ENCODE assay signal across 20 mouse cellular contexts in genomic region chr4:148426950-148427850, GRCm38 (mm10). TPM values are rescaled to one million over a fixed set of nuclear protein-coding genes. Genes with fewer than 3 reads are reported as not detected.
DNase-seq lines count a peak whose midpoint lies in the region; ATAC-seq and TF ChIP-seq lines count a peak whose summit lies in the region.
"Had no signal": no experiment of that assay in that cellular context is flagged by ENCODE, and none has a peak within 500 bp of the region (broad histone marks: within the 10 kb centered on the region; RNA-seq: fewer than 3 reads in every experiment).

No protein-coding gene starts in this region.

- no peak overlapping the region for H3K27ac ChIP-seq in cerebellum, adult 2 months (ENCODE audit: insufficient read depth, low read length)
- H3K27ac ChIP-seq in liver, adult 2 months (replicated peaks; ENCODE audit: insufficient read depth, low read depth, low read length), result no peak overlapping the region
- no peak overlapping the region for H3K27ac ChIP-seq in neural tube, embryonic 14.5 days (ENCODE audit: low read depth, low read length)
- H3K27ac ChIP-seq: liver, embryonic 14.5 days had no signal

- H3K4me2 ChIP-seq in neural tube, embryonic 14.5 days (ENCODE audit: low read depth, low read length), result no peak overlapping the region

- H3K4me1 ChIP-seq in cerebellum, adult 2 months (ENCODE audit: control insufficient read depth, insufficient read depth, low read length), result peaks cover 8% of the 10 kb centered on the region
- no peaks in the 10 kb centered on the region for H3K4me1 ChIP-seq in liver, adult 2 months (ENCODE audit: control insufficient read depth, insufficient read depth, low read length)
- peaks cover 4% of the 10 kb centered on the region; the same call in 1 of the 2 replicates for H3K4me1 ChIP-seq in neural tube, embryonic 14.5 days (ENCODE audit: control insufficient read depth, insufficient read depth, low read length)

- 49% methylated on average over 10 of the region's 10 CpGs for WGBS in cerebellum, adult 2 months
- WGBS in liver, adult 2 months, result 79% methylated on average over 10 of the region's 10 CpGs
- WGBS in neural tube, embryonic 14.5 days, result 54% methylated on average over 10 of the region's 10 CpGs

- TF ChIP-seq CTCF in cerebellum, adult 2 months (IDR thresholded peaks at IDR 0.05; ENCODE audit: borderline replicate concordance, insufficient read depth, low read depth, low read length), result no peak
- no peak for TF ChIP-seq CTCF in liver, adult 2 months (IDR thresholded peaks at IDR 0.05; ENCODE audit: low read depth, low read length)

- H3K79me2 ChIP-seq in liver, adult 2 months (ENCODE audit: control insufficient read depth, insufficient read depth, low read length), result no peaks in the 10 kb centered on the region

- H3K4me3 ChIP-seq in cerebellum, adult 2 months (replicated peaks; ENCODE audit: insufficient read depth, low read depth, low read length), result no peak overlapping the region
- no peak overlapping the region for H3K4me3 ChIP-seq in liver, adult 2 months (ENCODE audit: insufficient read depth, low read depth, low read length)
- H3K4me3 ChIP-seq in neural tube, embryonic 14.5 days (ENCODE audit: low read depth, low read length), result no peak overlapping the region
- H3K4me3 ChIP-seq: megakaryocyte, embryonic 14.5 days had no signal

- no peaks in the 10 kb centered on the region for H3K36me3 ChIP-seq in liver, adult 2 months (ENCODE audit: control insufficient read depth, insufficient read depth, low read length)
- no peaks in the 10 kb centered on the region for H3K36me3 ChIP-seq in neural tube, embryonic 14.5 days (ENCODE audit: control insufficient read depth, insufficient read depth, low read length)

- peak; percentile 71; the same call in 1 of the 2 replicates for ATAC-seq in neural tube, embryonic 14.5 days (ENCODE audit: low read depth)
- ATAC-seq: activated CD4-positive, CD25-positive, alpha-beta regulatory T cell, adult 4 months; hindbrain, embryonic 16.5 days had no signal

- H3K9ac ChIP-seq in liver, adult 2 months (ENCODE audit: low read depth, low read length), result no peak overlapping the region
- H3K9ac ChIP-seq in neural tube, embryonic 14.5 days (replicated peaks; ENCODE audit: low read depth, low read length), result 0 out of 2 replicates have a peak overlapping the region, but pooled peaks have one; percentile 21
- H3K9ac ChIP-seq: liver, embryonic 14.5 days had no signal

- DNase-seq in cerebellum, postnatal 10 days, result peak; percentile 52 to 57
- no peak for DNase-seq in cerebellum, adult 2 months
- peak; percentile 14 for DNase-seq in gastrocnemius, postnatal 25 days
- no peak for DNase-seq in gastrocnemius, postnatal 4 days (ENCODE audit: low spot score in 2 of 2)
- DNase-seq in liver, adult 2 months (ENCODE audit: extremely low read depth, low read depth, low spot score), result peak; percentile 64
- no peak for DNase-seq in liver
- no peak for DNase-seq in frontal cortex, postnatal 14 days (ENCODE audit: low spot score in 2 of 2)
- DNase-seq: cerebellum, adult 8-10 months; embryo, embryonic 11 days; kidney, adult 2 months; kidney, postnatal 36 days; left cerebral cortex, postnatal 4 days; lung, postnatal 10 days; right cerebral cortex, postnatal 14 days; thymus, postnatal 4 days had no signal

- H3K27me3 ChIP-seq in cerebellum, adult 2 months (ENCODE audit: control insufficient read depth, insufficient read depth, low read length), result no peaks in the 10 kb centered on the region
- H3K27me3 ChIP-seq in liver, adult 2 months (ENCODE audit: control insufficient read depth, insufficient read depth, low read length), result no peaks in the 10 kb centered on the region
- no peaks in the 10 kb centered on the region for H3K27me3 ChIP-seq in neural tube, embryonic 14.5 days (ENCODE audit: control insufficient read depth, insufficient read depth, low read length)

- no peaks in the 10 kb centered on the region for H3K9me3 ChIP-seq in neural tube, embryonic 14.5 days (ENCODE audit: control insufficient read depth, low read length)
- H3K9me3 ChIP-seq: megakaryocyte, embryonic 14.5 days had no signal

- TF ChIP-seq POLR2A in cerebellum, adult 2 months (IDR thresholded peaks at IDR 0.05; ENCODE audit: borderline replicate concordance, insufficient read depth, low read length), result no peak
- TF ChIP-seq POLR2A in liver, adult 2 months (IDR thresholded peaks at IDR 0.05; ENCODE audit: extremely low read depth, insufficient read depth, low read length), result no peak

RNA-seq across cellular contexts. Expression of gene Ubiad1, which starts 17.4 kb away (rescaled TPM):
- 11.2 and 12.9 TPM in 2 replicates for polyA plus RNA-seq in cerebellum, adult 2 months (2012; rRNA removed)
- total RNA-seq in gastrocnemius, postnatal 25 days (2021), result 10 to 100 TPM; 11.1 to 14.9 TPM
- total RNA-seq in gastrocnemius, postnatal 4 days (2021), result 10 to 100 TPM in 1 of 2 experiments, 1 to 10 TPM in 1; 9.7 to 11.0 TPM
- 4.9 and 5.5 TPM in 2 replicates for total RNA-seq in liver, adult 2 months (2014; rRNA removed)
- polyA plus RNA-seq in liver, adult 2 months (2012; rRNA removed), result 8.5 and 21.0 TPM in 2 replicates
- polyA plus RNA-seq in neural tube, embryonic 14.5 days (2014; fragmentation: Nextera tagmentation; extraction: Ambion mirVana), result 13.3 and 13.4 TPM in 2 replicates

RNA-seq across cellular contexts. Expression of gene Mtor, which starts 21.2 kb away (rescaled TPM):
- 36.3 and 42.7 TPM in 2 replicates for polyA plus RNA-seq in cerebellum, adult 2 months (2012; rRNA removed)
- 10 to 100 TPM; 30.6 to 30.9 TPM for total RNA-seq in gastrocnemius, postnatal 25 days (2021)
- 10 to 100 TPM; 39.3 to 42.0 TPM for total RNA-seq in gastrocnemius, postnatal 4 days (2021)
- 11.7 and 17.9 TPM in 2 replicates for total RNA-seq in liver, adult 2 months (2014; rRNA removed)
- 12.3 and 18.5 TPM in 2 replicates for polyA plus RNA-seq in liver, adult 2 months (2012; rRNA removed)
- 33.0 and 33.7 TPM in 2 replicates for polyA plus RNA-seq in neural tube, embryonic 14.5 days (2014; fragmentation: Nextera tagmentation; extraction: Ambion mirVana)

Comparison
In these comparisons a context has a peak if more than half of its experiments do, and no peak if none do; other contexts are left out.
1. DNase-seq: peak in cerebellum, postnatal 10 days (2 of 2), gastrocnemius, postnatal 25 days (single experiment) and liver, adult 2 months (single experiment); none in cerebellum, adult 2 months (0 of 2), gastrocnemius, postnatal 4 days (0 of 2), liver (single experiment) and frontal cortex, postnatal 14 days (0 of 2).